Mouse (Mus musculus): Measurements from ENCODE around the gene Usp17la.
"Not testable (repeated sequence)": the region's sequence is repeated elsewhere in the genome, so short reads cannot be mapped to it uniquely, and the experiment has no call there.

Gene Usp17la

DNA sequence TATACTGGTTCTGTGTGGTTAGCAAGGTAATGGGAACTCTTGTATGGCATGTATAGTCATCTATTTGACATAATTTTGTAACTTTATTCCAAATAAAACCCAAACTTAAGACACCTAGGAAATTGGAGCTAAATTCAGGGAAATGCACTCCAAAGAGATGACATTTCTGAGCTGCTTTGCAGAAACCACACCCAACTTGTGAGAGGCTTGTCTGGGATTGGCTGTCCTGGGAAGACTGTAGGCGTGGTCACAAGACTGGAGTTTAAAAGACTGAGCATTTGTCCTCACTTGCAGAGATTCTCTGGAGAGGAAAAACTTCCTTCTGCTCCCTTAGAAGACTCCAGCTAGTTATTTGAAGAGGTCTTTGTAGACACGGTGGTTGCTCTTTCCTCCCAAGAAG, at the start of gene Usp17la:
TSS of gene Usp17la (plus strand) at position 301 of the 400 bp plus-strand sequence.
- DNase-seq (ENCODE audit: low spot score in 2 of 2), result not testable (repeated sequence)

DNA sequence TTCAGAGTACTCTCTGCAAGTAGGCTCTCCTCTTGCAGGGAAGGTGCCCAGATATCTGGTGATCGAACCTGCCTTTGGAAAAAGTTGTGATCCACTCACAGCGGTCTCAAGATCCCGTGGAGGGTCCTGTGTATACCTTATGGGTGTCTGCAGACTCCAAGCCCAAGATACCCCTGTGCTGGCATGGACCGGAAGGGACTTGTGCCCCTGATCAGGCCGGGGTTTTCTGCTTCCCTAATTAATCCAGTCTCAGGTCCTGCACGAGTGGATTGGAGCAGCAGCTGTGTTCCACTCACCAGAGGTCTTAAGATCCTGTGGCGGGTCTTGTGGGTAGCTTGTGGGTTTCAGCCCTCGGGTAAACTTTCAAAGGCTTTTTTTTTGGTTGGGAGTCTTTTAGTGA, 46.5 kb upstream of the Usp17la start:
- DNase-seq (ENCODE audit: low spot score in 2 of 2), result not testable (repeated sequence)

DNA sequence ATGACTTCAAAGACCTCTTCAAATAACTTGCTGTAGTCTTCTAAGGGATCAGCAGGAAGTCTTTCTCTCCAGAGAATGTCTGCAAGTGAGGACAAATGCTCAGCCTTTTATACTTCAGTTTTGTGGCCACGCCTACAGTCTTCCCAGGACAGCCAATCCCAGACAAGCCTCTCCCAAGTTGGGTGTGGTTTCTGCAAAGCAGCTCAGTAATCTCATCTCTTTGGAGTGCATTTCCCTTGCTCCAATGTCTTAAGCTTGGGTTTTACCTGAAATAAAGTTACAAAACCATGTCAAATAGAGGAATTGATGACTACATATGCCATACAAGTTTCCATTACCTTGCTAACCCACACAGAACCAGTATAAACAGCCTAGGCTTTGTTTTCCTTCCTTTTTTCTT, 14.3 kb upstream of the Usp17la start, which contains the start of gene Usp17lb:
TSS of gene Usp17lb (minus strand) at position 101 of the 400 bp plus-strand sequence.
- DNase-seq (ENCODE audit: low spot score in 2 of 2), result no peak

DNA sequence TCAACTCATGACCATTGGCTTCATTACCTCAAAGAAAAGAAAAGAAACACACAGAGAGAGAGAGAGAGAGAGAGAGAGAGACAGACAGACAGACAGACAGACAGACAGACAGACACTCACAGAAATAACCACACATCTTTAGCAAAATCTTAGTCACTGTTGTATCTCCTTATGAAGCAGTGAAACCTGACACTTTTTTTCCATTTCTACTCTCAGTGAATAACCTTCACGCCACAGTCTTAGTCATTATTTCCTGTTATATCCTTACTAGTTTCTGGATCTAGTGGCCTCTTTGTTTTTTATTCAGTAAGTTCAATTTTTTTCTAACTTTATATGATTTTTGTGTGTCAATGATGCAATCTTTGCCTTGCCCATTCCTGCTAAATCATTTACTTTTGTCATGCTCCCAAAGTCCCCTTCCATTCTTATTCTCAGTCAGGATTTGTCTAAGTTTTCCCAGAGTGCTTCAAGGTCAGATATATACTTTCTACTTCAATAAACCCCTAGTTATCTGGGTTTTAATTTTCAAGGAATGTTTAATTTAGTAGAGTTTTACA, 13.0 kb upstream of the Usp17la start:
- no peak for DNase-seq (ENCODE audit: low spot score in 2 of 2)

DNA sequence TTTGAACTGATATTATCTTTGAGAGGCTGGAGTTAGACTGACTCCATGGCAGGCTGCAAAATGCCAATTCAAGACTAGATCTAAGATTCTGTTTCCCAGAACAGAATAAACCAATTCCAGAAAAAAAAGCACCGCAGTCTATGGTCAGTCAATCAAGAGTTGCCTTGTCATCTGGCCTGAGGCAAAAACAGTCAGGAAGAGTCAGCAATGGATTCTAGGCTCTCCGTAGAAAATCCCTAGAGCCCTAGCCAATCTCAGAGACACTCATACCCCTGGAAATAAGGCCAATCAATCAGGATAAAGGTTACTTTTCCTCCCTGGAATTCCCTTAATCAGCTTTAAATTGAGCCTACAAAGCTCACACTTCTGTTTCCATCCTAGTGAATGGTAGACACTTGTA, 5.3 kb upstream of the Usp17la start:
- DNase-seq (ENCODE audit: low spot score in 2 of 2), result not testable (repeated sequence)

DNA sequence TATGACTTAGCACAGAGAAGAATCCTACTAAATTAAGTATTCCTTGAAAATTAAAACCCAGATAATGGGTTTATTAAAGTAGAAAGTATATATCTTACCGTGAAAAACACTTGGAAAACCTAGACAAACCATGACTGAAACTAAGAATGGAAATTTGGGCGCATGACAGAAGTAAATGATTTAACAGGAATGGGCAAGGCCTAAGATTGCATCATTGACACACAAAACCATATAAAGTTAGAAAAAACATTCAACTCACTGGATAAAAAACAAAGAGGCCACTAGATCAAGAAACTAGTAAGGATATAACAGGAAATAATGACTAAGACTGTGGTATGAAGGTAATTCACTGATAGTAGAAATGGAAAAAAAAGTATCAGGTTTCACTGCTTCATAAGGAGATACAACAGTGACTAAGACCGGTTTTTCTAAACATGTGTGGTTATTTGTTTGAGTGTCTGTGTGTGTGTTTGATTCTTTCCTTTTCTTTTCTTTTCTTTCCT, 1.5 kb upstream of the Usp17la start:
- DNase-seq (ENCODE audit: low spot score in 2 of 2), result no peak

DNA sequence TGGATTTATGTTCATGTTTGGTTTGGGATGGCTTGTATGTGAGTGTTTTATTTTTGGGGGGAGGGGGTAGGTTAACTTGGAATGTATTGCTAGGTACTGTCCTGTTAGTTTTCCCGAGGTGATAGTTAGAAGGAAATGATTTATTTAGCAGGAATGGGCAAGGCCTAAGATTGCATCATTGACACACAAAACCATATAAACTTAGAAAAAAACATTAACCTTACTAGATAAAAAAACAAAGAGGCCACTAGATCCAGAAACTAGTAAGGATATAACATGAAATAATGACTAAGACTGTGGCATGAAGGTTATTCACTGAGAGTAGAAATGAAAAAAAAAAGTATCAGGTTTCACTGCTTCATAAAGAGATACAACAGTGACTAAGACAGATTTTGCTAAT, 874 bp downstream of the Usp17la start:
- DNase-seq (ENCODE audit: low spot score in 2 of 2), result no peak

DNA sequence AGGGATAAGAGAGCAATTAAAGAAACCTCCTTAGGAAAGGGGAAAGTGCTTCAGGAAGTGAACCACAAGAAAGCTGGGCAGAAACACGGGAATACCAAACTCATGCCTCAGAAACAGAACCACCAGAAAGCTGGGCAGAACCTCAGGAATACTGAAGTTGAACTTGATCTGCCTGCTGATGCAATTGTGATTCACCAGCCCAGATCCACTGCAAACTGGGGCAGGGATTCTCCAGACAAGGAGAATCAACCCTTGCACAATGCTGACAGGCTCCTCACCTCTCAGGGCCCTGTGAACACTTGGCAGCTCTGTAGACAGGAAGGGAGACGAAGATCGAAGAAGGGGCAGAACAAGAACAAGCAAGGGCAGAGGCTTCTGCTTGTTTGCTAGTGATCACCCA, 4.6 kb downstream of the Usp17la start:
- DNase-seq (ENCODE audit: low spot score in 2 of 2), result no peak

DNA sequence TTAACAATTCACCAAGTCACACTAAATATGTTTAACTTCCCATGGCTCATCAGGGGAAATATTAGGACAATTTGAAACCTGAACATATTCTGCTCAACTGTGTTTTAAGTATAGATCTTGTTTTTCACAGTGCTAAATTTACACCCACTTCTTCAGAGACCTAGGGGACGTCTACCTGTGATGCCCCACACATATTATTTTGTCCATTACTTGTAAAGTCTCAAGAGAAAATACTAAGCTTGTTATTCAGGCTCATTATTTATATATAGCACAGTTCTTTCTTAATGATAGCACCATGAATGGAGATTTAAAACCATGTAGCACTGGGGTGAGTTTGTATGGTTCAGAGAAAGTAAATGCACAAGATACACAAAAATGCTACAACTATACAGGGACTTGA, 20.9 kb downstream of the Usp17la start, which contains the start of gene Olfr665:
TSS of gene Olfr665 (plus strand) at position 301 of the 400 bp plus-strand sequence.
- no peak for DNase-seq (ENCODE audit: low spot score in 2 of 2)

DNA sequence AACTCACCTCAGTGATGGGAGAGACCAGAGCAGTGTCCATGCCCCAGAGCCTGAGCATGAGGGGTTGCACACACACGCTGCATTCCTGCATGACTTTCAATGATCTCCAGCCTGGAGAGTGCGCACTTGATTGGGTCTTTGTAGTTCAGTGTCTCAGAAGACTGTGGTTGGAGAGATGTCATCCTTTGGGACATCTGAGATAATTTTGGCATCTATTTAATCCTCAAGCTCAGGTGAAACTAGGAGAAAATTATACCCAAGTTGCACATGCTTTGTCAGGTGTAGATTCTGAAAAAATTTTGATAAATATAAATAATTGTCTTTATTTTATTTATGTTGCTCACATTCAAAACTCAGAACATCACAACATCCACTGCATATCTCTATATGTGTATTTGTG, 39.0 kb downstream of the Usp17la start, which contains the start of gene Olfr666:
TSS of gene Olfr666 (minus strand) at position 101 of the 400 bp plus-strand sequence.
- DNase-seq (ENCODE audit: low spot score in 2 of 2), result no peak

Measured in frontal cortex, postnatal 25 days (tissue).